Mouse (Mus musculus) CH12.LX (cell line): ENCODE measurements around the gene Tmem209. TPM values are rescaled to one million over a fixed set of nuclear protein-coding genes. Genes with fewer than 3 reads are reported as not detected.

Experiments used
- DNase-seq: peaks from one replicate; pipeline ENCODE4 v3.0.0-alpha.2; 2013; ENCODE audit errors: extremely low read depth
- H3K27ac ChIP-seq: 2 replicates; pipeline ENCODE4 v1.5.1; 2012; ENCODE audit warnings: low read depth, mild to moderate bottlenecking, control low read depth, moderate library complexity; ENCODE audit not compliant: insufficient read depth
- H3K27me3 ChIP-seq: replicated peaks from 2 replicates; pipeline ENCODE3; 2012; ENCODE audit warnings: inconsistent platforms
- H3K36me3 ChIP-seq, 2 experiments: replicated peaks in 1 of 2; 2 replicates each; pipeline versions ENCODE3 to v1.6.1; 2012; ENCODE audit warnings: inconsistent platforms in 1 of 2, low read length in 1 of 2, mild to moderate bottlenecking in 1 of 2, mixed read lengths in 1 of 2, moderate library complexity in 1 of 2; ENCODE audit not compliant: control insufficient read depth in 1 of 2, insufficient read depth in 1 of 2
- H3K4me1 ChIP-seq, 2 experiments: 2 replicates each; pipeline ENCODE4 v1.6.1; 2012; ENCODE audit warnings: inconsistent platforms in 1 of 2, moderate library complexity in 1 of 2; ENCODE audit not compliant: insufficient read depth in 2 of 2, control insufficient read depth in 1 of 2
- H3K4me2 ChIP-seq: 2 replicates; pipeline ENCODE4 v1.6.1; 2012; ENCODE audit warnings: low read depth, mild to moderate bottlenecking, control low read depth; ENCODE audit not compliant: poor library complexity, insufficient read depth, severe bottlenecking
- H3K4me3 ChIP-seq, 3 experiments: fragments of 150-350 bp in 1 of 3; sonication (generic) in 1 of 3; replicated peaks in 1 of 3; 2 replicates each; pipeline versions ENCODE3 to v1.5.1; 2011 to 2012; ENCODE audit warnings: low read depth in 2 of 3, low read length in 2 of 3, mild to moderate bottlenecking in 2 of 3, moderate library complexity in 2 of 3, control low read depth in 1 of 3, improper control_type of control experiment in 1 of 3, inconsistent platforms in 1 of 3, mixed read lengths in 1 of 3; ENCODE audit not compliant: poor library complexity in 1 of 3
- H3K79me2 ChIP-seq: replicated peaks from 2 replicates; pipeline ENCODE4 v1.6.1; 2012; ENCODE audit warnings: mild to moderate bottlenecking, moderate library complexity; ENCODE audit not compliant: control insufficient read depth, poor library complexity, insufficient read depth, severe bottlenecking; ENCODE audit errors: extremely low read depth
- H3K9ac ChIP-seq: 2 replicates; pipeline ENCODE4 v1.6.1; 2012; ENCODE audit warnings: low read depth, mild to moderate bottlenecking, control low read depth, moderate library complexity; ENCODE audit not compliant: insufficient read depth
- H3K9me3 ChIP-seq: replicated peaks from 2 replicates; pipeline ENCODE3; 2012; ENCODE audit warnings: low read length, inconsistent platforms, mixed read lengths
- CHD1 ChIP-seq: IDR thresholded peaks from 2 replicates; pipeline ENCODE4 v1.6.1; 2012; ENCODE audit warnings: low read depth, low read length, improper control_type of control experiment, inconsistent platforms
- CHD2 ChIP-seq: IDR thresholded peaks from 2 replicates; pipeline ENCODE4 v1.6.1; 2011; ENCODE audit warnings: low read length, improper control_type of control experiment
- CTCF ChIP-seq, 2 experiments: IDR thresholded peaks in 1 of 2; conservative IDR thresholded peaks in 1 of 2; 2 replicates each; pipeline ENCODE4 v1.5.1; 2011 to 2012; ENCODE audit warnings: low read depth in 2 of 2, low read length in 2 of 2, improper control_type of control experiment in 1 of 2, inconsistent platforms in 1 of 2, mild to moderate bottlenecking in 1 of 2, moderate library complexity in 1 of 2
- E2F4 ChIP-seq: IDR thresholded peaks from 2 replicates; pipeline ENCODE4 v1.6.1; 2011; ENCODE audit warnings: low read depth, low read length, improper control_type of control experiment; ENCODE audit not compliant: insufficient replicate concordance
- ELF1 ChIP-seq: IDR thresholded peaks from 2 replicates; pipeline ENCODE4 v1.6.1; 2014; ENCODE audit warnings: low read depth, mild to moderate bottlenecking, inconsistent platforms, low read length, improper control_type of control experiment
- EP300 ChIP-seq: IDR thresholded peaks from 2 replicates; pipeline ENCODE4 v1.6.1; 2011; ENCODE audit warnings: low read length, improper control_type of control experiment
- ETS1 ChIP-seq: conservative IDR thresholded peaks from 2 replicates; pipeline ENCODE4 v1.6.1; 2012; ENCODE audit warnings: low read depth, mild to moderate bottlenecking, inconsistent platforms, low read length, improper control_type of control experiment, moderate library complexity
- HCFC1 ChIP-seq: IDR thresholded peaks from 2 replicates; pipeline ENCODE4 v1.6.1; 2012; ENCODE audit warnings: low read depth, mild to moderate bottlenecking, inconsistent platforms, low read length, improper control_type of control experiment
- JUN ChIP-seq: IDR thresholded peaks from 2 replicates; pipeline ENCODE4 v1.6.1; 2011; ENCODE audit warnings: low read depth, mild to moderate bottlenecking, low read length, improper control_type of control experiment, moderate library complexity; ENCODE audit not compliant: insufficient read depth
- JUND ChIP-seq: conservative IDR thresholded peaks from 2 replicates; pipeline ENCODE4 v1.6.1; 2011; ENCODE audit warnings: low read depth, low read length, improper control_type of control experiment
- MAFK ChIP-seq: IDR thresholded peaks from 2 replicates; pipeline ENCODE4 v1.6.1; 2011; ENCODE audit warnings: low read length, improper control_type of control experiment; ENCODE audit not compliant: insufficient replicate concordance
- MAX ChIP-seq: IDR thresholded peaks from 2 replicates; pipeline ENCODE4 v1.6.1; 2011; ENCODE audit warnings: low read length, improper control_type of control experiment
- MAZ ChIP-seq: IDR thresholded peaks from 2 replicates; pipeline ENCODE4 v1.6.1; 2012; ENCODE audit warnings: low read depth, mild to moderate bottlenecking, inconsistent platforms, low read length, improper control_type of control experiment, moderate library complexity
- MEF2A ChIP-seq: IDR thresholded peaks from 2 replicates; pipeline ENCODE4 v1.6.1; 2014; ENCODE audit warnings: low read depth, mild to moderate bottlenecking, inconsistent platforms, low read length, improper control_type of control experiment, borderline replicate concordance
- MYC ChIP-seq: IDR thresholded peaks from 2 replicates; pipeline ENCODE4 v1.6.1; 2011; ENCODE audit warnings: low read depth, mild to moderate bottlenecking, improper control_type of control experiment, low read length
- NELFE ChIP-seq: IDR thresholded peaks from 2 replicates; pipeline ENCODE4 v1.6.1; 2011; ENCODE audit warnings: low read depth, low read length, improper control_type of control experiment
- NRF1 ChIP-seq: IDR thresholded peaks from 2 replicates; pipeline ENCODE4 v1.6.1; 2014; ENCODE audit warnings: low read depth, mild to moderate bottlenecking, inconsistent platforms, low read length, improper control_type of control experiment, moderate library complexity
- POLR2A ChIP-seq: IDR thresholded peaks from 2 replicates; pipeline ENCODE4 v1.6.1; 2011; ENCODE audit warnings: low read depth, mild to moderate bottlenecking, improper control_type of control experiment, low read length
- POLR2AphosphoS2 ChIP-seq: IDR thresholded peaks from 2 replicates; pipeline ENCODE4 v1.6.1; 2011; ENCODE audit warnings: low read depth, low read length, improper control_type of control experiment
- RAD21 ChIP-seq: IDR thresholded peaks from 2 replicates; pipeline ENCODE4 v1.6.1; 2011; ENCODE audit warnings: low read depth, mild to moderate bottlenecking, low read length, improper control_type of control experiment, moderate library complexity
- RCOR1 ChIP-seq: conservative IDR thresholded peaks from 2 replicates; pipeline ENCODE4 v1.6.1; 2012; ENCODE audit warnings: low read depth, mild to moderate bottlenecking, inconsistent platforms, low read length, improper control_type of control experiment
- SIN3A ChIP-seq: IDR thresholded peaks from 2 replicates; pipeline ENCODE4 v1.6.1; 2012; ENCODE audit warnings: low read length, improper control_type of control experiment, inconsistent platforms
- TBP ChIP-seq: conservative IDR thresholded peaks from 2 replicates; pipeline ENCODE4 v1.6.1; 2011; ENCODE audit warnings: low read depth, low read length, improper control_type of control experiment
- UBTF ChIP-seq: IDR thresholded peaks from 2 replicates; pipeline ENCODE4 v1.6.1; 2012; ENCODE audit warnings: low read depth, mild to moderate bottlenecking, inconsistent platforms, low read length, improper control_type of control experiment, moderate library complexity
- USF1 ChIP-seq: IDR thresholded peaks from 2 replicates; pipeline ENCODE4 v1.6.1; 2014; ENCODE audit warnings: low read depth, mild to moderate bottlenecking, inconsistent platforms, low read length, improper control_type of control experiment
- ZKSCAN1 ChIP-seq: IDR thresholded peaks from 2 replicates; pipeline ENCODE4 v1.6.1; 2012; ENCODE audit warnings: low read depth, inconsistent platforms, low read length, improper control_type of control experiment, borderline replicate concordance
- ZNF384 ChIP-seq: IDR thresholded peaks from 2 replicates; pipeline ENCODE4 v1.6.1; 2012; ENCODE audit warnings: low read depth, low read length, improper control_type of control experiment, inconsistent platforms
- dilution Hi-C: fragments of 300-500 bp; cut with MboI; formaldehyde crosslinking; loops from 2 replicates; pipeline ENCODE4 v1.14.3; 2020; ENCODE audit warnings: low sequenced_read_pairs; ENCODE audit not compliant: extremely low pct_unique_long_range_greater_than_20kb, extremely low pct_ligation_motif_present
- in situ Hi-C: fragments of 300-500 bp; cut with MboI; formaldehyde crosslinking; loops from 3 replicates; pipeline ENCODE4 v1.14.3; 2019; ENCODE audit warnings: low sequenced_read_pairs, low pct_ligation_motif_present, low pct_unique_long_range_greater_than_20kb, mixed read lengths
- polyA plus RNA-seq: library from polyadenylated mRNA; unstranded; fragments of >175 nt; gene quantifications from 2 replicates; pipeline ENCODE4 v1.2.1, GENCODE M21; 2012; ENCODE audit warnings: low read depth; ENCODE audit not compliant: insufficient read length
- total RNA-seq, 2 experiments: library from RNA; depleted of rRNA; stranded (reverse); fragments of 300-350 nt in 1 of 2; fragments of >200 nt in 1 of 2; gene quantifications; 2 replicates each; pipeline ENCODE4 v1.2.3; 2012 to 2014

Tmem209 gene
- total and polyA plus RNA-seq, 3 experiments, result 27.1 to 59.2 (median 53.3) TPM

DNA sequence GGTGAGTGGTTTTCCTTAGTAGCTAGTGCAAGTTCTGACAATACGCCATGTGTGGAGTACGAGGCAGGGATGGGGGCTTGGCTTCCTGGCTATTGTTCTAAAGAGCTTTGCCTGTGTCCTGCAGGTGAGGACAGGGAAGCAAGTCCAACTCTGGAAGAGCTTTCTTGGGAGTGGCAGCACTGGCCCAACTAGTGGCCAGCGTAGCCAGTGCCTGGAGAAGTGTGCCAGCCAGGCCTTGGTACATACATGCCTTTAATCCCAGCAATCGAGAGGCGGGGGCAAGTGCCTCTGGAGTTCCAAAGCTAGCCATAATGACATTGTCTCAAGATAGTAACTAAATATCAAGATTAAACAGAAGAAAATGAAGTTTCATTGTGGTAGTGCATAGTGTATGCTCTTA, 708 bp upstream of the Tmem209 start:
- Histone ChIP-seq H3K4me2 (peak overlapping the region; percentile 63; the same call in 1 of the 2 replicates), H3K27ac (no peak overlapping the region; the same call in 1 of the 2 replicates), H3K27me3 (no peaks in the 10 kb centered on the region), H3K79me2 (peaks cover 7% of the 10 kb centered on the region), H3K9ac (peak overlapping the region; percentile 43; the same call in 1 of the 2 replicates), H3K9me3 (no peaks in the 10 kb centered on the region), H3K4me3 (peak overlapping the region in 1 of 3 experiments; percentile 71)
- no peak for DNase-seq
- dilution Hi-C loops (no loop called here), in situ Hi-C loops (no loop called here)
- TF ChIP-seq MEF2A (no peak), SIN3A (no peak), ETS1 (no peak), HCFC1 (no peak), ELF1 (no peak), ZKSCAN1 (no peak), E2F4 (no peak)
- TF ChIP-seq, all 38 proteins: peak for 0
- peaks cover 9 to 19% of the 10 kb centered on the region in 2 experiments for H3K36me3 ChIP-seq
- H3K4me1 ChIP-seq, result peaks cover 0 to 26% of the 10 kb centered on the region in 2 experiments; a peak in 3 of 4 replicates

DNA sequence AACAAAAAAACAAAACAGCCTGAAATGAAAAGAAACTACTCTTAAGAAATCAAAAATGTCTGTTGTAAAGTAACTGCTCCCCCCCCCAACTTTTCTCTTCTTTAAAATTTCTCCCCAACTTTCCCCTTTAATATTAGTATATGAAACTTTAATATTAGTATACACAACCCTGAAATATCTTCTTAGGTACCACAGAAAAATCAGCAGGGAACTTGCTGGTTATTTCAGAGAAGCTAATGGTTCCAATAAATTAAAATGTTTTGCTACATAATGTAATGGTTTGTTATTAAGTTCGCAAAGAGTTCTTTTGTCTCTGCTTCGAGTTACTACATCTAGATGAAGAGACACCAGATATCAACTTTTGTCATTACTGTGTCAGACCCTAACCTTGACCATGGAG, 759 bp downstream of the Tmem209 start:
- H3K9me3 ChIP-seq, result no peaks in the 10 kb centered on the region
- H3K36me3 ChIP-seq, result peaks cover 19 to 32% of the 10 kb centered on the region in 2 experiments
- dilution Hi-C loops (no loop called here), in situ Hi-C loops (no loop called here)
- DNase-seq, result no peak
- H3K27me3 ChIP-seq, result no peaks in the 10 kb centered on the region
- peak overlapping the region; percentile 71 to 89 (median 89) for H3K4me3 ChIP-seq
- TF ChIP-seq MAX (no peak), JUND (0 out of 2 replicates have a peak, but pooled peaks have one; percentile 27), MYC (no peak), NRF1 (no peak), NELFE (no peak), MEF2A (no peak), RCOR1 (no peak), CHD2 (no peak), JUN (no peak), ZKSCAN1 (no peak), CHD1 (peak; percentile 75; the same call in 1 of the 2 replicates), ZNF384 (no peak), TBP (no peak), MAFK (no peak), POLR2AphosphoS2 (no peak), UBTF (no peak), CTCF (conservative IDR thresholded peaks at IDR 0.05 in 1 of 2, IDR thresholded peaks at IDR 0.05 in 1 of 2; ENCODE audit: low read depth in 2 of 2, low read length in 2 of 2) (no peak), ETS1 (no peak), EP300 (no peak), USF1 (no peak), MAZ (no peak), RAD21 (no peak), ELF1 (no peak), SIN3A (0 out of 2 replicates have a peak, but pooled peaks have one; percentile 59), POLR2A (no peak)
- peak overlapping the region; percentile 62; the same call in 1 of the 2 replicates for H3K27ac ChIP-seq
- peaks cover 0 to 36% of the 10 kb centered on the region in 2 experiments; a peak in 3 of 4 replicates for H3K4me1 ChIP-seq
- peaks cover 11% of the 10 kb centered on the region for H3K79me2 ChIP-seq
- peak overlapping the region; percentile 99 for H3K9ac ChIP-seq
- H3K4me2 ChIP-seq, result peak overlapping the region; percentile 72; the same call in 1 of the 2 replicates
